Mouse (Mus musculus) stomach, embryonic 16.5 days (tissue): ENCODE results near the gene Sema5a. TPM values are rescaled to one million over a fixed set of nuclear protein-coding genes. Genes with fewer than 3 reads are reported as not detected.

Experiments
- ATAC-seq: fragments of 200-750 bp; cut with Nextera tagmentation; 2 replicates; pipeline ENCODE4 v1.8.0; 2017; ENCODE audit warnings: moderate number of reproducible peaks, moderate TSS enrichment; ENCODE audit not compliant: insufficient read depth, low FRiP score
- H3K27ac ChIP-seq: fragments of 300-500 bp; sonication (generic); 2 replicates; pipeline ENCODE4 v1.5.1; 2014; ENCODE audit warnings: low read length
- H3K27me3 ChIP-seq: fragments of 300-500 bp; sonication (generic); 2 replicates; pipeline ENCODE4 v1.6.1; 2014; ENCODE audit warnings: low read length, control low read depth, mixed read lengths; ENCODE audit not compliant: control insufficient read depth, insufficient read depth
- H3K36me3 ChIP-seq: fragments of 300-500 bp; sonication (generic); 2 replicates; pipeline ENCODE4 v1.6.1; 2014; ENCODE audit warnings: low read length; ENCODE audit not compliant: control insufficient read depth, insufficient read depth
- H3K4me1 ChIP-seq: fragments of 300-500 bp; sonication (generic); 2 replicates; pipeline ENCODE4 v1.6.1; 2014; ENCODE audit warnings: low read length, control low read depth, mixed read lengths; ENCODE audit not compliant: control insufficient read depth, insufficient read depth
- H3K4me2 ChIP-seq: fragments of 300-500 bp; sonication (generic); 2 replicates; pipeline ENCODE4 v1.6.1; 2014; ENCODE audit warnings: low read depth, low read length, mixed read lengths
- H3K4me3 ChIP-seq: fragments of 300-500 bp; sonication (generic); replicated peaks from 2 replicates; pipeline ENCODE4 v1.5.1; 2014; ENCODE audit warnings: mild to moderate bottlenecking, low read length
- H3K9ac ChIP-seq: fragments of 300-500 bp; sonication (generic); 2 replicates; pipeline ENCODE4 v1.6.1; 2014; ENCODE audit warnings: low read length
- H3K9me3 ChIP-seq: fragments of 300-500 bp; sonication (generic); replicated peaks from 2 replicates; pipeline ENCODE4 v1.6.1; 2016; ENCODE audit warnings: low read length, control low read depth; ENCODE audit not compliant: control insufficient read depth
- WGBS: fragments of 180-500 bp; shearing (Covaris S2); extraction: QIAGEN DNeasy Blood & Tissue Kit; methylation state at CpG from one replicate; pipeline ENCODE4 v1.1.7; 2014; 5-methylcytosine and 5-hydroxymethylcytosine counted together
- polyA plus RNA-seq: library from polyadenylated mRNA; unstranded; fragments of >200 nt; fragmentation: Nextera tagmentation; extraction: Ambion mirVana; gene quantifications from 2 replicates; pipeline ENCODE4 v1.2.1, GENCODE M21; 2015

Gene Sema5a
- polyA plus RNA-seq, 1 experiment from 2014 or later, result 18.4 TPM

DNA sequence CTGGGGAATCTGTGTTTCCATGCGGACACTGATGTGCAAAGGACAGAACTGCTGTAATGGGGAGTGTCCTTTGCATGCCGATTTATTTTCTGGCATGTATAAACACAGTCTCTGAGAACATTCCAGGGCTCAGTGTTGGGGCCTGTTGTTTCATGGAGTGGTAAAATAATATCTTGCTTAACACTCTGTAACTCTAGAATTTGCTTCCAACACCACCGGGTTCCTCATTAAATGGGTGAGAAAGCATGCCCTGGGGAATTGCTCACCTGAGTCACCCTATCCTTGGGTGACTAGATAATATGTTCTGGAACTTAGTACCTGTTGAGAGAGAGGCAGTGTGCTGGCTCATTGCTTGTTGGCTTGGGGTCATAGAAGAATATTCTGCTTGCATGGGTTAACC, 135.7 kb downstream of the Sema5a start:
- H3K27me3 ChIP-seq, result no peaks in the 10 kb centered on the region
- H3K27ac ChIP-seq, result no peak overlapping the region
- no peaks in the 10 kb centered on the region for H3K36me3 ChIP-seq
- no peaks in the 10 kb centered on the region for H3K9me3 ChIP-seq
- no peaks in the 10 kb centered on the region for H3K4me1 ChIP-seq
- H3K9ac ChIP-seq, result no peak overlapping the region
- WGBS, result 61% methylated on average over 3 of the region's 3 CpGs
- no peak for ATAC-seq
- H3K4me3 ChIP-seq, result no peak overlapping the region
- no peak overlapping the region for H3K4me2 ChIP-seq

GRCm38 (mm10) chr15:32382930-32383481, 138.4 kb downstream of the Sema5a start:
- no peak overlapping the region for H3K4me2 ChIP-seq
- no peak overlapping the region for H3K9ac ChIP-seq
- H3K4me1 ChIP-seq, result no peaks in the 10 kb centered on the region
- no peaks in the 10 kb centered on the region for H3K36me3 ChIP-seq
- no peak overlapping the region for H3K27ac ChIP-seq
- no peak overlapping the region for H3K4me3 ChIP-seq
- no peak for ATAC-seq
- H3K9me3 ChIP-seq, result no peaks in the 10 kb centered on the region
- WGBS, result 82% methylated on average over 4 of the region's 4 CpGs
- H3K27me3 ChIP-seq, result no peaks in the 10 kb centered on the region

- Histone ChIP-seq H3K4me1 (no peaks in the 10 kb centered on the region), H3K36me3 (no peaks in the 10 kb centered on the region)
These were observed 151.8 kb downstream of the Sema5a start for GRCm38 (mm10) chr15:32396241-32396890.

GRCm38 (mm10) chr15:32397064-32397463, 152.5 kb downstream of the Sema5a start:
- no peaks in the 10 kb centered on the region for H3K36me3 ChIP-seq
- ATAC-seq, result no peak
- H3K4me3 ChIP-seq, result no peak overlapping the region
- no peaks in the 10 kb centered on the region for H3K4me1 ChIP-seq
- no peaks in the 10 kb centered on the region for H3K27me3 ChIP-seq
- H3K4me2 ChIP-seq, result no peak overlapping the region
- H3K9me3 ChIP-seq, result no peaks in the 10 kb centered on the region
- 67% methylated on average over 3 of the region's 3 CpGs for WGBS
- no peak overlapping the region for H3K9ac ChIP-seq
- no peak overlapping the region for H3K27ac ChIP-seq

More at GRCm38 (mm10) chr15:32396241-32396890, 151.8 kb downstream of the Sema5a start:
- Histone ChIP-seq H3K9ac (no peak overlapping the region), H3K4me3 (no peak overlapping the region), H3K27me3 (no peaks in the 10 kb centered on the region), H3K27ac (no peak overlapping the region), H3K9me3 (no peaks in the 10 kb centered on the region), H3K4me2 (no peak overlapping the region)
- WGBS, result 57% methylated on average over 3 of the region's 3 CpGs
- ATAC-seq, result no peak

GRCm38 (mm10) chr15:32398721-32399120, 154.1 kb downstream of the Sema5a start:
- no peak overlapping the region for H3K4me2 ChIP-seq
- no peak overlapping the region for H3K27ac ChIP-seq
- H3K4me1 ChIP-seq, result no peaks in the 10 kb centered on the region
- ATAC-seq, result no peak
- WGBS, result 83% methylated on average over 1 of the region's 1 CpGs
- no peak overlapping the region for H3K4me3 ChIP-seq
- H3K27me3 ChIP-seq, result no peaks in the 10 kb centered on the region
- no peaks in the 10 kb centered on the region for H3K9me3 ChIP-seq
- H3K36me3 ChIP-seq, result no peaks in the 10 kb centered on the region
- no peak overlapping the region for H3K9ac ChIP-seq

- peak; percentile 40; the same call in 1 of the 2 replicates for ATAC-seq
- 54% methylated on average over 5 of the region's 5 CpGs for WGBS
- no peak overlapping the region for H3K4me3 ChIP-seq
These were observed 157.4 kb downstream of the Sema5a start for GRCm38 (mm10) chr15:32401909-32402527.

GRCm38 (mm10) chr15:32403321-32403720, 158.7 kb downstream of the Sema5a start:
- Histone ChIP-seq H3K9ac (no peak overlapping the region), H3K9me3 (no peaks in the 10 kb centered on the region), H3K27me3 (no peaks in the 10 kb centered on the region), H3K27ac (no peak overlapping the region), H3K4me1 (no peaks in the 10 kb centered on the region), H3K36me3 (no peaks in the 10 kb centered on the region), H3K4me2 (no peak overlapping the region), H3K4me3 (no peak overlapping the region)
- ATAC-seq, result no peak
- 75% methylated on average over 8 of the region's 8 CpGs for WGBS

More at GRCm38 (mm10) chr15:32401909-32402527, 157.4 kb downstream of the Sema5a start:
- no peaks in the 10 kb centered on the region for H3K4me1 ChIP-seq
- no peaks in the 10 kb centered on the region for H3K9me3 ChIP-seq
- H3K4me2 ChIP-seq, result no peak overlapping the region
- no peaks in the 10 kb centered on the region for H3K36me3 ChIP-seq
- H3K27ac ChIP-seq, result no peak overlapping the region
- H3K27me3 ChIP-seq, result no peaks in the 10 kb centered on the region
- no peak overlapping the region for H3K9ac ChIP-seq

DNA sequence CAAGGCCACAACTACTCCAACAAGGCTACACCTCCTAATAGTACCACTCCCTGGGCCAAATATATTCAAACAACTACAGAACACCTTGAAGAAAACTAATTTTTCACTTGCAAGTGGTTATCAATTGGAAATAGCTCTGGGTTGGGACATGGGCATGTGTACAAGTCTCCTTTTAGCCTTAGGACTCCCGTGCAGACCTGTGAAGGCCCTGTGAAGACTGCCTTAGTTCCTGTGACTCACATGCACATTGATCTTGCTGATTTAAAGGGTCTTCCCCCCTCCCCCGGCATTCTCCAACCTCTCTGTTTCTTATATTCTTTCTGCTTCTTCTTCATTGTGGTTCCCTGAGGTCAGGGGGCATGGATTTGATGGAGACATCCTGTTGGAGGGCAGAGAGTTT, 161.8 kb downstream of the Sema5a start:
- Histone ChIP-seq H3K27me3 (no peaks in the 10 kb centered on the region), H3K4me3 (no peak overlapping the region), H3K4me1 (no peaks in the 10 kb centered on the region), H3K4me2 (no peak overlapping the region), H3K36me3 (no peaks in the 10 kb centered on the region), H3K9ac (no peak overlapping the region), H3K9me3 (no peaks in the 10 kb centered on the region), H3K27ac (no peak overlapping the region)
- 75% methylated on average over 2 of the region's 2 CpGs for WGBS
- ATAC-seq, result no peak

GRCm38 (mm10) chr15:32407766-32408165, 163.2 kb downstream of the Sema5a start:
- Histone ChIP-seq H3K27me3 (no peaks in the 10 kb centered on the region), H3K27ac (no peak overlapping the region), H3K4me1 (no peaks in the 10 kb centered on the region), H3K36me3 (no peaks in the 10 kb centered on the region), H3K4me2 (no peak overlapping the region), H3K9me3 (no peaks in the 10 kb centered on the region), H3K9ac (no peak overlapping the region), H3K4me3 (no peak overlapping the region)
- WGBS, result 69% methylated on average over 3 of the region's 3 CpGs
- ATAC-seq, result no peak
